Mouse (Mus musculus) G1E (cell line): Measurements from ENCODE around the gene Zfp260.

ENCODE experiments used
- CTCF ChIP-seq: IDR thresholded peaks from 2 replicates; pipeline ENCODE4 v1.5.1; 2012; ENCODE audit warnings: low read depth, low read length, inconsistent platforms, mixed read lengths
- GATA1 ChIP-seq: IDR thresholded peaks from 2 replicates; pipeline ENCODE4 v1.6.1; 2012; ENCODE audit warnings: borderline replicate concordance, low read length, inconsistent platforms, mixed read lengths
- GATA2 ChIP-seq: IDR thresholded peaks from 2 replicates; pipeline ENCODE4 v1.6.1; 2012; ENCODE audit warnings: low read depth, low read length, inconsistent platforms, borderline replicate concordance
- POLR2AphosphoS5 ChIP-seq: IDR thresholded peaks from 2 replicates; pipeline ENCODE4 v1.6.1; 2012; ENCODE audit warnings: low read depth, low read length, inconsistent platforms; ENCODE audit not compliant: insufficient replicate concordance
- TAL1 ChIP-seq: conservative IDR thresholded peaks from 2 replicates; pipeline ENCODE4 v1.6.1; 2012; ENCODE audit warnings: low read depth, low read length, inconsistent platforms, mixed read lengths

DNA sequence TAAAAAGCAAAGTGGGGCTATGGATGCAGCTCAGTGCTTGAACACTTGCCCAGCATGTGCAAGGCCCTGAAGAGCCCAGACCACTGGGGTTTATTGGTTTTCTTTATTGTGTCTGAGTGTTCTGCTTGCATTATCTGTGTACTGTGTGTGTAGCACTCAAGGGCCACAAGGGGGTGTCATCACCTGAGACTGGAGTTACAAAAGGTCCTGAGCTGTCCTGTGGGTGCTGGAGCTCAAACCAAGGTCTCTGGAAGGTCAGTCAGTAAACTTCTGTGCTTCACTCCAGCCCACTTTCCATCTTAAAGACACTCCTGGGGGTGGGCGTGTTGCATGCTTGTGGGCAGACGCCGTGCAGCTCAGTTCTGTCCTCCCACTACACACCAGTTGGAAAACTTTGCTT lies 60.9 kb downstream of the Zfp260 start:
- TF ChIP-seq TAL1, result no peak
- no peak for TF ChIP-seq CTCF
- no peak for TF ChIP-seq GATA1
- no peak for TF ChIP-seq GATA2
- TF ChIP-seq POLR2AphosphoS5, result no peak
